Mouse (Mus musculus): ENCODE data around the gene Ppp1r12a. TPM values are rescaled to one million over a fixed set of nuclear protein-coding genes. Genes with fewer than 3 reads are reported as not detected.

The Ppp1r12a gene
- total and polyA plus RNA-seq, 3 experiments: 15.1 to 168 (median 166) TPM

DNA sequence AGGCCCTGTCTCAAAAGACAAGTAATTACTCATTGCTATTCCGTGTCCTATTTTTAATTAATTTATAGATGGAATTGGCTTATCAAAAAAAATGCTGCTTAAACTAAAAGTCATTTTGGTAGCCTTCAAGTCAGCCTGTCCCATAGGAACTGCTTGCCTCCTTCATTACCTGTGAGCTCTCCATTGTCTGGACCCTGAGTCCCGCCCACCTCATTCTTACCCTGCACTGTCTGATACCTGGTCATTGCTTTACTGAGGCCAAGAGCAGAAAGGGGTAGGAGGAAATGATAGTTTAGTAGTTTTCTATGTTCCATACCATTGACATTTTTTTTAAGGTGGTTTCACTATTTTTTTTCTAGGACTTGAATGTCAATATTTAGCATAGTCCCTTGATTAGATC lies 121.4 kb downstream of the Ppp1r12a start:
- H3K27me3 ChIP-seq (ENCODE audit: insufficient read depth, low read length): no peaks in the 10 kb centered on the region
- DNase-seq (ENCODE audit: low spot score) (no peak), ATAC-seq (ENCODE audit: extremely low read depth, insufficient number of reproducible peaks, low FRiP score, poor library complexity, severe bottlenecking) (no peak)
- H3K4me3 ChIP-seq (ENCODE audit: low read depth, low read length): no peak overlapping the region
- H3K36me3 ChIP-seq (replicated peaks): peaks cover 30% of the 10 kb centered on the region
- no peaks in the 10 kb centered on the region for H3K9me3 ChIP-seq (replicated peaks)
- H3K4me1 ChIP-seq (ENCODE audit: insufficient read depth, low read depth, low read length): 0 out of 2 replicates have a peak, but pooled peaks cover 2% of the 10 kb centered on the region
- TF ChIP-seq POLR2AphosphoS5 (IDR thresholded peaks at IDR 0.05; ENCODE audit: insufficient replicate concordance, low read depth, low read length) (no peak), GATA1 (IDR thresholded peaks at IDR 0.05; ENCODE audit: borderline replicate concordance, low read length) (no peak), TAL1 (conservative IDR thresholded peaks at IDR 0.05; ENCODE audit: low read depth, low read length) (no peak), CTCF (IDR thresholded peaks at IDR 0.05; ENCODE audit: low read depth, low read length) (no peak), GATA2 (IDR thresholded peaks at IDR 0.05; ENCODE audit: borderline replicate concordance, low read depth, low read length) (no peak)

GRCm38 (mm10) chr10:108283837-108284236 lies 121.8 kb downstream of the Ppp1r12a start:
- no peak for ATAC-seq (ENCODE audit: extremely low read depth, insufficient number of reproducible peaks, low FRiP score, poor library complexity, severe bottlenecking)
- Histone ChIP-seq H3K4me1 (ENCODE audit: insufficient read depth, low read depth, low read length) (0 out of 2 replicates have a peak, but pooled peaks cover 2% of the 10 kb centered on the region), H3K36me3 (replicated peaks) (peaks cover 28% of the 10 kb centered on the region), H3K9me3 (replicated peaks) (no peaks in the 10 kb centered on the region), H3K4me3 (ENCODE audit: low read depth, low read length) (no peak overlapping the region), H3K27me3 (ENCODE audit: insufficient read depth, low read length) (no peaks in the 10 kb centered on the region)
- TF ChIP-seq CTCF (IDR thresholded peaks at IDR 0.05; ENCODE audit: low read depth, low read length): no peak
- no peak for TF ChIP-seq TAL1 (conservative IDR thresholded peaks at IDR 0.05; ENCODE audit: low read depth, low read length)
- TF ChIP-seq GATA1 (IDR thresholded peaks at IDR 0.05; ENCODE audit: borderline replicate concordance, low read length): no peak
- no peak for TF ChIP-seq GATA2 (IDR thresholded peaks at IDR 0.05; ENCODE audit: borderline replicate concordance, low read depth, low read length)
- TF ChIP-seq POLR2AphosphoS5 (IDR thresholded peaks at IDR 0.05; ENCODE audit: insufficient replicate concordance, low read depth, low read length): no peak
- no peak for DNase-seq (ENCODE audit: low spot score)

- DNase-seq (ENCODE audit: low spot score): no peak
These were observed 122.5 kb downstream of the Ppp1r12a start for GRCm38 (mm10) chr10:108284445-108284844.

GRCm38 (mm10) chr10:108284977-108285376 lies 123.0 kb downstream of the Ppp1r12a start:
- TF ChIP-seq TAL1 (conservative IDR thresholded peaks at IDR 0.05; ENCODE audit: low read depth, low read length) (no peak), CTCF (IDR thresholded peaks at IDR 0.05; ENCODE audit: low read depth, low read length) (no peak), POLR2AphosphoS5 (IDR thresholded peaks at IDR 0.05; ENCODE audit: insufficient replicate concordance, low read depth, low read length) (no peak)
- Histone ChIP-seq H3K9me3 (replicated peaks) (no peaks in the 10 kb centered on the region), H3K36me3 (replicated peaks) (peaks cover 22% of the 10 kb centered on the region), H3K4me1 (ENCODE audit: insufficient read depth, low read depth, low read length) (0 out of 2 replicates have a peak, but pooled peaks cover 2% of the 10 kb centered on the region), H3K4me3 (ENCODE audit: low read depth, low read length) (no peak overlapping the region), H3K27me3 (ENCODE audit: insufficient read depth, low read length) (no peaks in the 10 kb centered on the region)
- DNase-seq (ENCODE audit: low spot score) (no peak), ATAC-seq (ENCODE audit: extremely low read depth, insufficient number of reproducible peaks, low FRiP score, poor library complexity, severe bottlenecking) (no peak)

More at GRCm38 (mm10) chr10:108284445-108284844, 122.5 kb downstream of the Ppp1r12a start:
- Histone ChIP-seq H3K4me3 (ENCODE audit: low read depth, low read length) (no peak overlapping the region), H3K36me3 (replicated peaks) (peaks cover 26% of the 10 kb centered on the region), H3K4me1 (ENCODE audit: insufficient read depth, low read depth, low read length) (0 out of 2 replicates have a peak, but pooled peaks cover 2% of the 10 kb centered on the region), H3K27me3 (ENCODE audit: insufficient read depth, low read length) (no peaks in the 10 kb centered on the region), H3K9me3 (replicated peaks) (no peaks in the 10 kb centered on the region)
- TF ChIP-seq CTCF (IDR thresholded peaks at IDR 0.05; ENCODE audit: low read depth, low read length): no peak
- no peak for TF ChIP-seq GATA2 (IDR thresholded peaks at IDR 0.05; ENCODE audit: borderline replicate concordance, low read depth, low read length)
- TF ChIP-seq GATA1 (IDR thresholded peaks at IDR 0.05; ENCODE audit: borderline replicate concordance, low read length): no peak
- TF ChIP-seq POLR2AphosphoS5 (IDR thresholded peaks at IDR 0.05; ENCODE audit: insufficient replicate concordance, low read depth, low read length): no peak
- no peak for TF ChIP-seq TAL1 (conservative IDR thresholded peaks at IDR 0.05; ENCODE audit: low read depth, low read length)
- ATAC-seq (ENCODE audit: extremely low read depth, insufficient number of reproducible peaks, low FRiP score, poor library complexity, severe bottlenecking): no peak

DNA sequence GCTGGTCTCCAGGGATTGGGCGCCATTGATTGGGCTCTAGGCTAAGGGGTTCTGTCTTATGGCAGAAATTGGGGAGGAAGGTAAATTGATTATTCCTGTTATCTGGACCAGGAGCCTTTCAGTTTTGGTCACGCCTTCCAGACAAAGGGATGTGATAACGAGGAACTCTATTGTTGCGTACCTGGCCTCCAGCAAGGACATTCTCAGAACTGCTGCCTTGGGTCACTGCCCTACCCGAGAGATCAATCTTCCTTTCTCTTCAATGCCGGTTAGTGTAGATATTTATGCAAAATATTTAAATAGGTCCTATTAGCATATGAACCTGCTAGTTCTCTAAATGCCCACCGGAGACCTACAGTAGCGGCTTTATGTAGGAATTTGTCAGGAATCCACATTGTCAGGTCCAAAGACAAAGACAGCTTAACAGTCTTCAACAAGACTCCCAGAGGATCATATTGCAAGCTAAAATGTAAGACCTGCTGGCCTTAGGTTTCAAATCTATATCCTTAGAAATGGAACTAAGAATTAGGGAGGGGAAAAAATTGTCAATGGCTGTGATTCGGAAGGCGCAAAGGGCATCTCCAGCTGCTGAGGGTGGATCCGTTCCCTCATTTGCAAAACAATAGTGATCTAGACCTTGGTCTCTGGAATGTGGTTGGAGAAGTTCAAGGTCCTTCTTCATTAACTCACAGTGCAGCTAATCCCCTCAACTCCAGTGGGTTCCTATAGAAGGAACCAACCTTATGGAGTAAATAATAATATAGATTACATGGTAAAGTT lies 124.9 kb downstream of the Ppp1r12a start:
- Histone ChIP-seq H3K36me3 (replicated peaks) (peaks cover 13% of the 10 kb centered on the region), H3K9me3 (replicated peaks) (no peaks in the 10 kb centered on the region), H3K4me1 (ENCODE audit: insufficient read depth, low read depth, low read length) (0 out of 2 replicates have a peak, but pooled peaks cover 2% of the 10 kb centered on the region), H3K27me3 (ENCODE audit: insufficient read depth, low read length) (no peaks in the 10 kb centered on the region), H3K4me3 (ENCODE audit: low read depth, low read length) (no peak overlapping the region)
- TF ChIP-seq POLR2AphosphoS5 (IDR thresholded peaks at IDR 0.05; ENCODE audit: insufficient replicate concordance, low read depth, low read length) (no peak), TAL1 (conservative IDR thresholded peaks at IDR 0.05; ENCODE audit: low read depth, low read length) (no peak), GATA2 (IDR thresholded peaks at IDR 0.05; ENCODE audit: borderline replicate concordance, low read depth, low read length) (no peak), CTCF (IDR thresholded peaks at IDR 0.05; ENCODE audit: low read depth, low read length) (no peak), GATA1 (IDR thresholded peaks at IDR 0.05; ENCODE audit: borderline replicate concordance, low read length) (no peak)
- DNase-seq (ENCODE audit: low spot score) (no peak), ATAC-seq (ENCODE audit: extremely low read depth, insufficient number of reproducible peaks, low FRiP score, poor library complexity, severe bottlenecking) (no peak)

DNA sequence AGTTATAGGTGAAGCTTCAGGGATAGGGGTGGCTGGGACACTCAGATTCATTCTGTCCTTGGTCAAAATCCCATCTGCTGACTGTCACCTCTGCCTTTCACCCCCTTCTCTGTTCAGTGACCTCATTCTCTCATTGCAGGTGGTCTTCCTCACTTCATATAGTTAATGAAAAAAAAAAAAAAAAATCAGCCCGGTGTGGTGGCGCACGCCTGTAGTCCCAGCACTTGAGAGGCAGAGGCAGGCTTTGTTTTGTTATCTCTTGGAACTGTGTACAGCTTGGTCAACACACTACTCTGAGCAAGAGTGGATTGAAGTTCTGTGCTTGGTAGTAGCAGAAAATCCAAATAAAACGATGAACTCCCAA lies 125.4 kb downstream of the Ppp1r12a start:
- TF ChIP-seq TAL1 (conservative IDR thresholded peaks at IDR 0.05; ENCODE audit: low read depth, low read length): no peak
- no peak for TF ChIP-seq GATA2 (IDR thresholded peaks at IDR 0.05; ENCODE audit: borderline replicate concordance, low read depth, low read length)
- TF ChIP-seq POLR2AphosphoS5 (IDR thresholded peaks at IDR 0.05; ENCODE audit: insufficient replicate concordance, low read depth, low read length): no peak
- no peak for TF ChIP-seq CTCF (IDR thresholded peaks at IDR 0.05; ENCODE audit: low read depth, low read length)
- no peak for TF ChIP-seq GATA1 (IDR thresholded peaks at IDR 0.05; ENCODE audit: borderline replicate concordance, low read length)
- no peak overlapping the region for H3K4me3 ChIP-seq (ENCODE audit: low read depth, low read length)
- H3K9me3 ChIP-seq (replicated peaks): no peaks in the 10 kb centered on the region
- ATAC-seq (ENCODE audit: extremely low read depth, insufficient number of reproducible peaks, low FRiP score, poor library complexity, severe bottlenecking) (no peak), DNase-seq (ENCODE audit: low spot score) (no peak)
- no peaks in the 10 kb centered on the region for H3K27me3 ChIP-seq (ENCODE audit: insufficient read depth, low read length)
- 0 out of 2 replicates have a peak, but pooled peaks cover 2% of the 10 kb centered on the region for H3K4me1 ChIP-seq (ENCODE audit: insufficient read depth, low read depth, low read length)
- H3K36me3 ChIP-seq (replicated peaks): peaks cover 7% of the 10 kb centered on the region

All from G1E (cell line).